8 mouse cellular contexts compared by ENCODE assay signal in the genomic region with DNA sequence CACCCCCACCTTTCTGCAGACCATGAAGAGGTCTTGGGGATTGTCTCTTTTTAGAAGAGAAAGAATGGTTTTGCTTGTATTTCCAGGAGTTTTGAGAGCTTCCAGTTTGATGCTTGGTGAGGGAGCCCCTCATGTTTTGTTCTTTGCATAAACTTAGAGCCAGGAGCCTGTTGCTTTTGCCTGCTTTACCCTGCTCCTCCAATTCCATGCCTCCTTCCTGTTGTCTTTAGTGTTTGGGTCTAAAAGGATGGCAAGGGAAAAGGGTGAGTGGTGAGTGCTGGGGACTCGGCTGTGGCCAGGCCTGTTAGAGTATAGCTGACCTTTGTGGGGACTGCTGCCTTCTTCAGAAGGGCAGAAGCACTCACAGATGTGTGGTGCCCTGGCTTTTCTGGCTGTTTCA. TPM values are rescaled to one million over a fixed set of nuclear protein-coding genes. Genes with fewer than 3 reads are reported as not detected.
DNase-seq lines count a peak whose midpoint lies in the region; ATAC-seq and TF ChIP-seq lines count a peak whose summit lies in the region.

No protein-coding gene starts in this region.

- peaks cover 28% of the 10 kb centered on the region; the same call in 1 of the 2 replicates for H3K79me2 ChIP-seq in liver, adult 2 months (ENCODE audit: control insufficient read depth, insufficient read depth, low read length)

- TF ChIP-seq POLR2A in liver, adult 2 months (IDR thresholded peaks at IDR 0.05; ENCODE audit: extremely low read depth, insufficient read depth, low read length): no peak

- H3K4me3 ChIP-seq in liver, adult 2 months (ENCODE audit: insufficient read depth, low read depth, low read length): peak overlapping the region; percentile 92
- peak overlapping the region; percentile 94 for H3K4me3 ChIP-seq in embryonic facial prominence, embryonic 11.5 days (ENCODE audit: low read depth, low read length)
- peak overlapping the region; percentile 63 for H3K4me3 ChIP-seq in intestine, embryonic 14.5 days (ENCODE audit: low read depth, low read length)
- H3K4me3 ChIP-seq in neural tube, embryonic 11.5 days (ENCODE audit: low read depth, low read length): peak overlapping the region; percentile 91

- TF ChIP-seq CTCF in liver, adult 2 months (IDR thresholded peaks at IDR 0.05; ENCODE audit: low read depth, low read length): no peak

- H3K9ac ChIP-seq in liver, adult 2 months (ENCODE audit: low read depth, low read length): peak overlapping the region; percentile 85
- peak overlapping the region; percentile 100 for H3K9ac ChIP-seq in embryonic facial prominence, embryonic 11.5 days (replicated peaks; ENCODE audit: low read length)
- H3K9ac ChIP-seq in intestine, embryonic 14.5 days (ENCODE audit: low read length): peak overlapping the region; percentile 93
- H3K9ac ChIP-seq in neural tube, embryonic 11.5 days (ENCODE audit: low read length): peak overlapping the region; percentile 98

- no peaks in the 10 kb centered on the region for H3K36me3 ChIP-seq in liver, adult 2 months (ENCODE audit: control insufficient read depth, insufficient read depth, low read length)
- H3K36me3 ChIP-seq in embryonic facial prominence, embryonic 11.5 days (replicated peaks; ENCODE audit: control insufficient read depth, insufficient read depth, low read depth, low read length): no peaks in the 10 kb centered on the region
- 0 out of 2 replicates have a peak, but pooled peaks cover 5% of the 10 kb centered on the region for H3K36me3 ChIP-seq in intestine, embryonic 14.5 days (ENCODE audit: control insufficient read depth, insufficient read depth, low read length)
- no peaks in the 10 kb centered on the region for H3K36me3 ChIP-seq in neural tube, embryonic 11.5 days (ENCODE audit: control insufficient read depth, insufficient read depth, low read length)

- peak overlapping the region; percentile 75 for H3K27ac ChIP-seq in liver, adult 2 months (replicated peaks; ENCODE audit: insufficient read depth, low read depth, low read length)
- H3K27ac ChIP-seq in embryonic facial prominence, embryonic 11.5 days (replicated peaks; ENCODE audit: low read depth, low read length): peak overlapping the region; percentile 92
- H3K27ac ChIP-seq in intestine, embryonic 14.5 days (ENCODE audit: low read depth): peak overlapping the region; percentile 92
- H3K27ac ChIP-seq in neural tube, embryonic 11.5 days (ENCODE audit: low read depth, low read length): peak overlapping the region; percentile 83

- no peak for DNase-seq in liver, adult 2 months (ENCODE audit: extremely low read depth, low read depth, low spot score)
- no peak for DNase-seq in liver
- DNase-seq in embryonic facial prominence, embryonic 11.5 days (ENCODE audit: low spot score): no peak
- no peak for DNase-seq in intestine, embryonic 14.5 days (ENCODE audit: low spot score)
- no peak for DNase-seq in neural tube, embryonic 11.5 days (ENCODE audit: low spot score)
- no peak for DNase-seq in left cerebral cortex, adult 11 months (ENCODE audit: low spot score)
- DNase-seq in adrenal gland, postnatal 10 days: no peak
- DNase-seq in gastrocnemius, adult 8-10 months (ENCODE audit: low spot score in 2 of 2): no peak

- H3K4me1 ChIP-seq in liver, adult 2 months (ENCODE audit: control insufficient read depth, insufficient read depth, low read length): peaks cover 20% of the 10 kb centered on the region
- peaks cover 5% of the 10 kb centered on the region for H3K4me1 ChIP-seq in embryonic facial prominence, embryonic 11.5 days (ENCODE audit: control insufficient read depth, insufficient read depth, low read length)
- peaks cover 36% of the 10 kb centered on the region for H3K4me1 ChIP-seq in intestine, embryonic 14.5 days (replicated peaks; ENCODE audit: control insufficient read depth, insufficient read depth, low read length)
- peaks cover 36% of the 10 kb centered on the region for H3K4me1 ChIP-seq in neural tube, embryonic 11.5 days (ENCODE audit: control insufficient read depth, insufficient read depth, low read length)

- peak overlapping the region; percentile 90 for H3K4me2 ChIP-seq in embryonic facial prominence, embryonic 11.5 days (ENCODE audit: low read depth, low read length)
- peak overlapping the region; percentile 96 for H3K4me2 ChIP-seq in intestine, embryonic 14.5 days (ENCODE audit: low read length)
- H3K4me2 ChIP-seq in neural tube, embryonic 11.5 days (ENCODE audit: low read depth): peak overlapping the region; percentile 92

- 5% methylated on average over 1 of the region's 1 CpGs for WGBS in liver, adult 2 months
- WGBS in embryonic facial prominence, embryonic 11.5 days: 0% methylated on average over 1 of the region's 1 CpGs
- WGBS in intestine, embryonic 14.5 days: 0% methylated on average over 1 of the region's 1 CpGs
- WGBS in neural tube, embryonic 11.5 days: 0% methylated on average over 1 of the region's 1 CpGs

- no peak for ATAC-seq in embryonic facial prominence, embryonic 11.5 days (replicated peaks; ENCODE audit: insufficient number of reproducible peaks, low FRiP score, low TSS enrichment, low read depth)
- ATAC-seq in intestine, embryonic 14.5 days (replicated peaks; ENCODE audit: low FRiP score, low TSS enrichment, low read depth): no peak
- no peak for ATAC-seq in neural tube, embryonic 11.5 days (ENCODE audit: insufficient read depth, low FRiP score, low TSS enrichment)

- no peaks in the 10 kb centered on the region for H3K9me3 ChIP-seq in embryonic facial prominence, embryonic 11.5 days (replicated peaks; ENCODE audit: control insufficient read depth, low read length)
- H3K9me3 ChIP-seq in intestine, embryonic 14.5 days (ENCODE audit: control insufficient read depth, low read length): no peaks in the 10 kb centered on the region
- H3K9me3 ChIP-seq in neural tube, embryonic 11.5 days (ENCODE audit: control insufficient read depth, low read length): no peaks in the 10 kb centered on the region

- no peaks in the 10 kb centered on the region for H3K27me3 ChIP-seq in liver, adult 2 months (ENCODE audit: control insufficient read depth, insufficient read depth, low read length)
- H3K27me3 ChIP-seq in embryonic facial prominence, embryonic 11.5 days (ENCODE audit: control insufficient read depth, insufficient read depth, low read length): no peaks in the 10 kb centered on the region
- no peaks in the 10 kb centered on the region for H3K27me3 ChIP-seq in intestine, embryonic 14.5 days (replicated peaks; ENCODE audit: control insufficient read depth, insufficient read depth, low read length)
- H3K27me3 ChIP-seq in neural tube, embryonic 11.5 days (ENCODE audit: control insufficient read depth, insufficient read depth, low read length): no peaks in the 10 kb centered on the region

RNA-seq across cellular contexts. Expression of a gene that starts 49.9 kb away (rescaled TPM):
- not detected in 2 replicates for total RNA-seq in liver, adult 2 months (2014; rRNA removed)
- not detected in 2 replicates for polyA plus RNA-seq in liver, adult 2 months (2012; rRNA removed)
- 0.14 and 0.22 TPM in 2 replicates for polyA plus RNA-seq in embryonic facial prominence, embryonic 11.5 days (2014; fragmentation: Nextera tagmentation; extraction: Ambion mirVana)
- 0.05 TPM in 1 of 2 replicates, not detected in the other for polyA plus RNA-seq in intestine, embryonic 14.5 days (2014; fragmentation: Nextera tagmentation; extraction: Ambion mirVana)
- 0.09 and 0.31 TPM in 2 replicates for polyA plus RNA-seq in neural tube, embryonic 11.5 days (2014; fragmentation: Nextera tagmentation; extraction: Ambion mirVana)
- total RNA-seq in adrenal gland, postnatal 10 days (2021): not detected
- not detected for total RNA-seq in gastrocnemius, adult 8-10 months (2022)
